Mouse (Mus musculus) thymus, adult 2 months (tissue): Measurements from ENCODE around the gene Peli2. TPM values are rescaled to one million over a fixed set of nuclear protein-coding genes. Genes with fewer than 3 reads are reported as not detected.
A peak's percentile ranks its signal among the peaks of the same experiment; 100 is the strongest.

Source experiments
- DNase-seq: peaks from one replicate; pipeline ENCODE4 v3.0.0; 2021
- H3K27ac ChIP-seq: fragments of 200-500 bp; 2 replicates; pipeline ENCODE4 v1.5.1; 2012; ENCODE audit warnings: low read length, control low read depth; ENCODE audit not compliant: control insufficient read depth, insufficient read depth
- H3K27me3 ChIP-seq: fragments of 200-500 bp; 2 replicates; pipeline ENCODE4 v1.6.1; 2012; ENCODE audit warnings: mild to moderate bottlenecking, low read length, moderate library complexity, mixed read lengths; ENCODE audit not compliant: control insufficient read depth, insufficient read depth
- H3K36me3 ChIP-seq: fragments of 200-500 bp; 2 replicates; pipeline ENCODE4 v1.6.1; 2012; ENCODE audit warnings: mild to moderate bottlenecking, low read length, moderate library complexity; ENCODE audit not compliant: control insufficient read depth, insufficient read depth
- H3K4me1 ChIP-seq: fragments of 200-500 bp; replicated peaks from 2 replicates; pipeline ENCODE4 v1.6.1; 2012; ENCODE audit warnings: low read length; ENCODE audit not compliant: control insufficient read depth, insufficient read depth
- H3K4me3 ChIP-seq: fragments of 200-500 bp; 2 replicates; pipeline ENCODE4 v1.5.1; 2012; ENCODE audit warnings: mild to moderate bottlenecking, low read length, control low read depth, moderate library complexity; ENCODE audit not compliant: control insufficient read depth, insufficient read depth
- CTCF ChIP-seq: fragments of 200-500 bp; IDR thresholded peaks from 2 replicates; pipeline ENCODE4 v1.5.1; 2012; ENCODE audit warnings: mild to moderate bottlenecking, control low read depth, low read length, moderate library complexity, borderline replicate concordance; ENCODE audit not compliant: control insufficient read depth, poor library complexity, insufficient read depth; ENCODE audit errors: extremely low read depth
- POLR2A ChIP-seq: fragments of 200-500 bp; IDR thresholded peaks from 2 replicates; pipeline ENCODE4 v1.6.1; 2012; ENCODE audit warnings: mild to moderate bottlenecking, low read length, control low read depth, moderate library complexity; ENCODE audit not compliant: control insufficient read depth, poor library complexity, insufficient read depth; ENCODE audit errors: extremely low read depth
- WGBS: fragments of 180-500 bp; shearing (Covaris S2); methylation state at CpG from one replicate; pipeline ENCODE4 v1.1.7; 2018; 5-methylcytosine and 5-hydroxymethylcytosine counted together
- polyA plus RNA-seq: library from polyadenylated mRNA; depleted of rRNA; stranded (reverse); fragments of >200 nt; gene quantifications from 2 replicates; pipeline ENCODE4 v1.2.3, GENCODE M21; 2012

Gene Peli2
- polyA plus RNA-seq, 1 experiment, result 2.8 TPM

DNA sequence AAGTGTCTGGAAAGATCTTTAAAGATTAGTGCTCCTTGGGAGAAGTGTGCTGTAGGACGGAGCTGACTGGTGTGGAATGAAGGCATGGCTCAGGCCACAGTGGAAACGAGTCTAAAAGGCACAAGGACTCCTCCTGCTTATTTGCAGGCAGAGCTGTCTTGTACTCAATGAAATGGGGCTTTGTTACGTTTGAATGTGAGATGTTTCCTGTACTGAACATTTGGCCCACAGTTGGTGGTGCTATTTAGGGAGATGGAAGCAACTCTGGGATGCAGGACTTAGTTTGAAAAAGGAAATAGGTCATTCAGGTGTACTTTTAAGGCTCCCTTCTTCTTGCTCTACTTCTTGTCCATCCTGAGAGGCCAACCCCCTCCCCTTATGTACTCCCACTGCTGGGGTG, 192.6 kb downstream of the Peli2 start:
- no peak for DNase-seq
- no peaks in the 10 kb centered on the region for H3K27me3 ChIP-seq
- H3K4me1 ChIP-seq, result no peaks in the 10 kb centered on the region
- no peak overlapping the region for H3K4me3 ChIP-seq
- H3K27ac ChIP-seq, result no peak overlapping the region
- H3K36me3 ChIP-seq, result no peaks in the 10 kb centered on the region
- TF ChIP-seq CTCF, result no peak
- no peak for TF ChIP-seq POLR2A
- WGBS, result 91% methylated on average over 3 of the region's 3 CpGs

DNA sequence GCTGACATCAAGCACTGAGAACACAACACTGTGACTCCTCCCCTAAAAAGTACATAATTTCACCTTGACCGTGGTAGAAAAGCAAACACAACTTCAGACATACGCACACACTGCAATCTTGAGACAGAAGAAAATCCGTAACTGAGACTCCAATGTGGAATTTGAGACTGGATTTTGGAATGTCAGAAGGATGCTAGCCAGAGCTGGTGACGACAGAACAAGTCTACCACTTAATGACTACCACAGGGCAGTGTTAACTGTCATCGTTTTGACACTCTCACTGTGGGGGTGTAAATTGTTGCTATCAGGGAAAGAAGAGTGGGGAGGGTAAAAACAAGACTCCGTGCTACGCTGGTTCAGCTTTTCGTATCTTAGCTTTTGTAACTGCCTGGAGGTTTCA, 195.8 kb downstream of the Peli2 start:
- Histone ChIP-seq H3K4me1 (no peaks in the 10 kb centered on the region), H3K4me3 (no peak overlapping the region), H3K36me3 (no peaks in the 10 kb centered on the region), H3K27ac (no peak overlapping the region), H3K27me3 (no peaks in the 10 kb centered on the region)
- DNase-seq, result no peak
- TF ChIP-seq CTCF (no peak), POLR2A (no peak)
- 92% methylated on average over 8 of the region's 8 CpGs for WGBS

DNA sequence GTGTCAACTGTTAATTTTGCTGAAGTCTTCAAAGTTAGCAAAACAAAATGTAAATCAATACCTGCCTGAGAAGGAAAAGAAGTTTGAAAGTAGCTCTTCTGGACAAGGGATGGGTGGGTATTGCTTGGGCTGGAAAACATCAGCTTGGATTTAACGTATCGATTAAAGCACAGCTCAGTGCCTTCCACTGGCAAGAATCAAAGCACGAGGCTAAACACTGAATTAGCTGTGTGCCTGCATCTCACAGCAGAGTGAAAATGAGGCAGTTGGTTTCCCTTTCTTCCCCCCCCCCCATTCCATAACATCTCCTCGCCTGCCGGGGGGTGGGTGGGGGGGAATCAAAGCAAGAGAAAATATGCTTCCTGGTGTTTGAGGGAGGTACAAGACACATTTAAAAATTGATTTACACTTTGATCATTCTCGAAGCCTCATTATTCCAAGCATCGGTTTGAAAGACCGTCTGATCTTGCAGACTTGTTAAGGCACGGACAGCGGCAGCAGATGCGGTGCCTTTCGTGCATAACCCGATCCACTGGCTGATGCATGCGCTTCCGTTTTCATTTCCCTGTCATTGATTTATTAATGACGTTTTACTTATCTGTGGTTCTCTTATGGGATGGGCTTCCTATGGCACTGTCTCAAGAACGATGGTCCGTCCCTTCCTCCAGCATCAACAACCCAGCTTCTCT, 203.3 kb downstream of the Peli2 start:
- Histone ChIP-seq H3K4me3 (no peak overlapping the region), H3K4me1 (no peaks in the 10 kb centered on the region), H3K36me3 (no peaks in the 10 kb centered on the region), H3K27me3 (no peaks in the 10 kb centered on the region), H3K27ac (no peak overlapping the region)
- 90% methylated on average over 18 of the region's 18 CpGs for WGBS
- no peak for TF ChIP-seq CTCF
- no peak for TF ChIP-seq POLR2A
- DNase-seq, result no peak

DNA sequence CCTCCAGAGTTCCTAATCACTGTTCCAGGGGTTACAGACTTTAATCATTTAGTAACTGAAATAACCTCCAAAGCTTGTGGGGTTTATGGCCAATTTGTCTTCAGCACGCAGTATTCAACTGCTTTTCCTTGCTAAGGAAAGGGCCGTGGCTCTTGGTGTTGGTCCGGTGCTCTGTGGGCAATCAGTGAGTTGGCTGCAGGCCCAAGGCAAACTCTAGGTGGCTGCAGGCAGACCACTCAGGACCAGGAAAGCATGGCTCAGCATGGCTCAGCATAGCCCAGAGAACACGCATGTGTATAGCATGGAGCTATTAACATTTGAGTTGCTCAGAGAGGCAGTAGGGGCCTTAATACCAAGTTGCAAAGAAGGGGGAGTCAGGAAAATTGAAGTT, 203.8 kb downstream of the Peli2 start:
- Histone ChIP-seq H3K4me1 (no peaks in the 10 kb centered on the region), H3K4me3 (no peak overlapping the region), H3K36me3 (no peaks in the 10 kb centered on the region), H3K27me3 (no peaks in the 10 kb centered on the region), H3K27ac (no peak overlapping the region)
- no peak for TF ChIP-seq POLR2A
- TF ChIP-seq CTCF, result no peak
- DNase-seq, result no peak
- WGBS, result 96% methylated on average over 4 of the region's 4 CpGs

DNA sequence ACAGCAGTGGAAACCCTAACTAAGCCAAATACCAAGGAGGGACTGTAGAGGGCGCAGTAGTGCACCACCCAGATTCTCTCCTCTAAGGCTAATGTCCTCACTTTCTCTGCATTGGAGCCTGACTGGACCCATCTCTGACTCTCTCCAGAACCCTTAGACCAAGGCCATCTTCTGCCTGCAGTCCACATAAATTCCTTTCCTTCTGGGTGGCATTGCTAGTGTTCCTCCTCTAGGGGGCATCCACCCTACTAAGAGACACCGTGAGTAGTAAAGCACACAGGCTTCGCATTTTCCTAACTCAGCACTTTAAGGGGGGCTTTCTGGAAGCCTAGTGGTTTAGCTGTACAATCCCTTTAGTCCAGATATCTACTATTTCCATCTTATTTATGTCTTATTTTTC, 207.1 kb downstream of the Peli2 start:
- H3K27ac ChIP-seq, result no peak overlapping the region
- no peak overlapping the region for H3K4me3 ChIP-seq
- no peak for TF ChIP-seq CTCF
- no peak for TF ChIP-seq POLR2A
- H3K4me1 ChIP-seq, result peaks cover 14% of the 10 kb centered on the region
- 88% methylated on average over 3 of the region's 3 CpGs for WGBS
- H3K27me3 ChIP-seq, result no peaks in the 10 kb centered on the region
- H3K36me3 ChIP-seq, result no peaks in the 10 kb centered on the region
- DNase-seq, result peak; percentile 11

DNA sequence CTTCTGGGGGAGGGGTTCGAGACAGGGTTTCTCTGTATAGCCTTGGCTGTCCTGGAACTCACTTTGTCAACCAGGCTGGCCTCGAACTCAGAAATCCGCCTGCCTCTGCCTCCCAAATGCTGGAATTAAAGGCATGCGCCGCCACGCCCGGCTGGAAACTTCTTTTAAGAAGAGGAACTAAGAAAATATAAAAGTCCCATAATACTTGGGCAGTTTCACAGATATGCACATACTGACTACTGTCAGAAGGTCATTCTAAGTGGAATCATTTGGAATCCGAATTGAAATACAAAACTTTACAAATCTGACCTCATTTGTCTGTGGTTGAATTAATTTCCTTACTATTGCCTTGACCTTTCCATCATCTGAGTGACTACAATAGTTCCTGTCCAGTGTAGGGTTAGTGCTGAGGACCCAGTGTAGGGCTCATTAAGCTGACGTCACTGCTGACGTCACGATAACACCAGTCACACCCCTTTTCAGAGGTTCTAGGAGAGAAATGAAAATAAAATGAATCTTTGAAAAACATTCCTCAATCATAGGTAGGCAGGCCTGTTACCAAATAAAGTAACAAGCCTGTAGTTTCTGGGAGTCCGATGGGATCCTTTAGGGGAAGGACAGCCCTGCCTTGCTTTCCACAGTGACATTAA, 209.2 kb downstream of the Peli2 start:
- Histone ChIP-seq H3K4me1 (peaks cover 14% of the 10 kb centered on the region), H3K27me3 (no peaks in the 10 kb centered on the region), H3K36me3 (no peaks in the 10 kb centered on the region), H3K4me3 (no peak overlapping the region), H3K27ac (no peak overlapping the region)
- DNase-seq, result no peak
- TF ChIP-seq POLR2A (no peak), CTCF (no peak)
- WGBS, result 93% methylated on average over 12 of the region's 12 CpGs
